Mouse (Mus musculus): ENCODE data around the gene Mtch2.
"Not testable (repeated sequence)": the region's sequence is repeated elsewhere in the genome, so short reads cannot be mapped to it uniquely, and the experiment has no call there.

The Mtch2 gene

GRCm38 (mm10) chr2:90864184-90864583, 17.2 kb downstream of the Mtch2 start:
- no peak for DNase-seq (ENCODE audit: low spot score)

- DNase-seq (ENCODE audit: low spot score): peak; percentile 93
Observed at GRCm38 (mm10) chr2:90866524-90866923, 19.6 kb downstream of the Mtch2 start.

- no peak for DNase-seq (ENCODE audit: low spot score)
Observed at GRCm38 (mm10) chr2:90870136-90870601, 23.2 kb downstream of the Mtch2 start.

GRCm38 (mm10) chr2:90871180-90871961, 24.4 kb downstream of the Mtch2 start:
- no peak for DNase-seq (ENCODE audit: low spot score)

GRCm38 (mm10) chr2:90874025-90874424, 27.1 kb downstream of the Mtch2 start:
- DNase-seq (ENCODE audit: low spot score): no peak

- DNase-seq (ENCODE audit: low spot score): no peak
Observed at GRCm38 (mm10) chr2:90875239-90875638, 28.3 kb downstream of the Mtch2 start.

GRCm38 (mm10) chr2:90877584-90878259, 30.8 kb downstream of the Mtch2 start:
- no peak for DNase-seq (ENCODE audit: low spot score)

- no peak for DNase-seq (ENCODE audit: low spot score)
Observed at GRCm38 (mm10) chr2:90879419-90879818, 32.5 kb downstream of the Mtch2 start.

- DNase-seq (ENCODE audit: low spot score): no peak
Observed at GRCm38 (mm10) chr2:90880144-90880785, 33.3 kb downstream of the Mtch2 start.

- no peak for DNase-seq (ENCODE audit: low spot score)
Observed at GRCm38 (mm10) chr2:90881824-90882223, 34.9 kb downstream of the Mtch2 start.

- peak; percentile 55 for DNase-seq (ENCODE audit: low spot score)
Observed at GRCm38 (mm10) chr2:90885218-90886041, 38.5 kb downstream of the Mtch2 start, which contains the start of gene C1qtnf4. C1qtnf4 (plus strand) TSS chr2:90885860.

GRCm38 (mm10) chr2:90886436-90886835, 39.5 kb downstream of the Mtch2 start:
- DNase-seq (ENCODE audit: low spot score): no peak

GRCm38 (mm10) chr2:90887627-90888026, 40.7 kb downstream of the Mtch2 start:
- no peak for DNase-seq (ENCODE audit: low spot score)

- DNase-seq (ENCODE audit: low spot score): peak; percentile 66
Observed at GRCm38 (mm10) chr2:90889550-90890548, 42.9 kb downstream of the Mtch2 start.

GRCm38 (mm10) chr2:90893673-90894298, 46.8 kb downstream of the Mtch2 start:
- DNase-seq (ENCODE audit: low spot score): no peak

- not testable (repeated sequence) for DNase-seq (ENCODE audit: low spot score)
Observed at GRCm38 (mm10) chr2:90894299-90894677, 47.3 kb downstream of the Mtch2 start.

GRCm38 (mm10) chr2:90903398-90903797, 56.4 kb downstream of the Mtch2 start:
- no peak for DNase-seq (ENCODE audit: low spot score)

GRCm38 (mm10) chr2:90904076-90904855, 57.3 kb downstream of the Mtch2 start, which contains the start of the genes Kbtbd4 and Ndufs3:
Kbtbd4 (plus strand) TSS chr2:90904740.
Ndufs3 (minus strand) TSS chr2:90904827.
- peak; percentile 89 for DNase-seq (ENCODE audit: low spot score)

GRCm38 (mm10) chr2:90904856-90905224, 57.9 kb downstream of the Mtch2 start:
- DNase-seq (ENCODE audit: low spot score): no peak
